Mouse (Mus musculus) cortical plate, adult 2 months (tissue): ENCODE measurements around the gene Spata5.

Experiments used
- CTCF ChIP-seq: fragments of 200-500 bp; IDR thresholded peaks from 2 replicates; pipeline ENCODE4 v1.5.1; 2011; ENCODE audit warnings: mild to moderate bottlenecking, control low read depth, low read length; ENCODE audit not compliant: insufficient read depth; ENCODE audit errors: extremely low read depth
- POLR2A ChIP-seq: fragments of 200-500 bp; IDR thresholded peaks from 2 replicates; pipeline ENCODE4 v1.6.1; 2011; ENCODE audit warnings: mild to moderate bottlenecking, low read length, control low read depth; ENCODE audit not compliant: insufficient read depth; ENCODE audit errors: extremely low read depth

DNA sequence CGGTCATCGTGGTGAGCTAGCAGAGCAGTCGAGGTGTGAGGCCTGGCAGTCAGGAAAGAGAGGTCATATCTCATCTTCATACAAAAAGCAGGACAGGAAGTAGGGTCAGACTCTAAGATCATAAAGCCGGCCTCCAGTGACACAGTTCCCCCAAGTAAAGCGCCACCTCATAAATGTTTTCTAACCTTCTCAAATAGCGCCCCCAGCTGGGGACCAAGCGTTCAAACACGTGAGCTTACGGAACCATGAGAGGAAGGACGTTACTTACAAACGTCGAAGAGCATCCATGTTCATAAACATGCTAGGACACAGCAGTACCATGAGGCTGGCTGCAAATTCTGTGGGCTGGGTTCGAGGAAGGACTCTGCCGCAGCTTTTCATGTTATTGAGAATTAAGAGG, 40.5 kb upstream of the Spata5 start:
- TF ChIP-seq CTCF, result no peak
- no peak for TF ChIP-seq POLR2A
